Mouse (Mus musculus) MEL (cell line): ENCODE results near the gene Olfr1369-ps1. TPM values are rescaled to one million over a fixed set of nuclear protein-coding genes. Genes with fewer than 3 reads are reported as not detected.
"Not testable (repeated sequence)": the region's sequence is repeated elsewhere in the genome, so short reads cannot be mapped to it uniquely, and the experiment has no call there.

Experiments
- DNase-seq: peaks from one replicate; pipeline ENCODE4 v3.0.0; 2011; ENCODE audit warnings: low read depth, low spot score
- H3K27ac ChIP-seq: 2 replicates; pipeline ENCODE4 v1.5.1; 2012; ENCODE audit warnings: low read depth, mild to moderate bottlenecking, control low read depth, low read length, moderate library complexity; ENCODE audit not compliant: control insufficient read depth
- H3K27me3 ChIP-seq, 2 experiments: fragments of 150-350 bp in 1 of 2; sonication (generic) in 1 of 2; 2 replicates each; pipeline ENCODE4 v1.6.1; 2012; ENCODE audit warnings: low read length in 2 of 2, mild to moderate bottlenecking in 2 of 2, improper control_type of control experiment in 1 of 2, moderate library complexity in 1 of 2; ENCODE audit not compliant: insufficient read depth in 2 of 2, control insufficient read depth in 1 of 2
- H3K36me3 ChIP-seq, 2 experiments: 2 replicates each; pipeline ENCODE4 v1.6.1; 2012 to 2014; ENCODE audit warnings: low read length in 2 of 2, improper control_type of control experiment in 1 of 2, inconsistent platforms in 1 of 2, mild to moderate bottlenecking in 1 of 2; ENCODE audit not compliant: insufficient read depth in 2 of 2, control insufficient read depth in 1 of 2
- H3K4me1 ChIP-seq, 2 experiments: fragments of 150-350 bp in 1 of 2; sonication (generic) in 1 of 2; 2 replicates each; pipeline ENCODE4 v1.6.1; 2012; ENCODE audit warnings: low read length in 2 of 2, improper control_type of control experiment in 1 of 2, mild to moderate bottlenecking in 1 of 2; ENCODE audit not compliant: insufficient read depth in 2 of 2, control insufficient read depth in 1 of 2
- H3K4me3 ChIP-seq, 2 experiments: fragments of 150-350 bp in 1 of 2; sonication (generic) in 1 of 2; 2 replicates each; pipeline ENCODE4 v1.5.1; 2012; ENCODE audit warnings: low read depth in 2 of 2, low read length in 2 of 2, mild to moderate bottlenecking in 2 of 2, moderate library complexity in 2 of 2, control low read depth in 1 of 2, improper control_type of control experiment in 1 of 2; ENCODE audit not compliant: control insufficient read depth in 1 of 2, insufficient read depth in 1 of 2
- H3K79me2 ChIP-seq: 2 replicates; pipeline ENCODE4 v1.6.1; 2012; ENCODE audit warnings: mild to moderate bottlenecking, low read length, moderate library complexity; ENCODE audit not compliant: control insufficient read depth, poor library complexity, insufficient read depth
- H3K9ac ChIP-seq: 2 replicates; pipeline ENCODE4 v1.6.1; 2012; ENCODE audit warnings: low read depth, mild to moderate bottlenecking, control low read depth, low read length, moderate library complexity; ENCODE audit not compliant: control insufficient read depth, poor library complexity, severe bottlenecking
- H3K9me3 ChIP-seq: fragments of 150-350 bp; sonication (generic); replicated peaks from 2 replicates; pipeline ENCODE4 v1.6.1; 2012; ENCODE audit warnings: mild to moderate bottlenecking, low read length, improper control_type of control experiment, moderate library complexity; ENCODE audit not compliant: insufficient read depth
- BHLHE40 ChIP-seq: IDR thresholded peaks from 2 replicates; pipeline ENCODE4 v1.6.1; 2012; ENCODE audit warnings: low read depth, mild to moderate bottlenecking, inconsistent platforms, low read length, improper control_type of control experiment, borderline replicate concordance
- CHD2 ChIP-seq: IDR thresholded peaks from 2 replicates; pipeline ENCODE4 v1.6.1; 2011; ENCODE audit warnings: low read length, improper control_type of control experiment
- ELF1 ChIP-seq: IDR thresholded peaks from 2 replicates; pipeline ENCODE4 v1.6.1; 2014; ENCODE audit warnings: low read depth, mild to moderate bottlenecking, inconsistent platforms, low read length, improper control_type of control experiment, moderate library complexity
- EP300 ChIP-seq, 2 experiments: IDR thresholded peaks; 2 replicates each; pipeline ENCODE4 v1.6.1; 2011; ENCODE audit warnings: improper control_type of control experiment in 2 of 2, low read length in 2 of 2, low read depth in 1 of 2, mild to moderate bottlenecking in 1 of 2
- ETS1 ChIP-seq: IDR thresholded peaks from 2 replicates; pipeline ENCODE4 v1.6.1; 2012; ENCODE audit warnings: low read depth, mild to moderate bottlenecking, inconsistent platforms, low read length, improper control_type of control experiment, moderate library complexity
- JUND ChIP-seq: IDR thresholded peaks from 2 replicates; pipeline ENCODE4 v1.6.1; 2011; ENCODE audit warnings: low read depth, mild to moderate bottlenecking, improper control_type of control experiment, low read length
- KAT2A ChIP-seq: conservative IDR thresholded peaks from 2 replicates; pipeline ENCODE4 v1.6.1; 2012; ENCODE audit warnings: low read depth, low read length, improper control_type of control experiment, inconsistent platforms
- MAZ ChIP-seq: IDR thresholded peaks from 2 replicates; pipeline ENCODE4 v1.6.1; 2012; ENCODE audit warnings: low read depth, mild to moderate bottlenecking, inconsistent platforms, low read length, improper control_type of control experiment
- MYC ChIP-seq: IDR thresholded peaks from 2 replicates; pipeline ENCODE4 v1.6.1; 2011; ENCODE audit warnings: low read depth, mild to moderate bottlenecking, low read length, improper control_type of control experiment, moderate library complexity
- NELFE ChIP-seq: IDR thresholded peaks from 2 replicates; pipeline ENCODE4 v1.6.1; 2011; ENCODE audit warnings: low read depth, low read length, improper control_type of control experiment
- POLR2AphosphoS5 ChIP-seq: IDR thresholded peaks from 2 replicates; pipeline ENCODE4 v1.6.1; 2012; ENCODE audit warnings: low read depth, borderline replicate concordance, mild to moderate bottlenecking, inconsistent platforms, low read length, moderate library complexity, mixed read lengths
- SIN3A ChIP-seq: IDR thresholded peaks from 2 replicates; pipeline ENCODE4 v1.6.1; 2012; ENCODE audit warnings: low read length, improper control_type of control experiment, inconsistent platforms
- SMC3 ChIP-seq: IDR thresholded peaks from 2 replicates; pipeline ENCODE4 v1.6.1; 2011; ENCODE audit warnings: low read depth, low read length, improper control_type of control experiment
- TAL1 ChIP-seq: IDR thresholded peaks from 2 replicates; pipeline ENCODE4 v1.6.1; 2012; ENCODE audit warnings: mild to moderate bottlenecking, inconsistent platforms, low read length, moderate library complexity, mixed read lengths
- TCF12 ChIP-seq: IDR thresholded peaks from 2 replicates; pipeline ENCODE4 v1.6.1; 2014; ENCODE audit warnings: low read depth, mild to moderate bottlenecking, inconsistent platforms, low read length, improper control_type of control experiment, moderate library complexity
- UBTF ChIP-seq: IDR thresholded peaks from 2 replicates; pipeline ENCODE4 v1.6.1; 2012; ENCODE audit warnings: low read depth, mild to moderate bottlenecking, inconsistent platforms, low read length, improper control_type of control experiment, moderate library complexity, borderline replicate concordance; ENCODE audit not compliant: insufficient read depth
- USF2 ChIP-seq, 2 experiments: IDR thresholded peaks; 2 replicates each; pipeline ENCODE4 v1.6.1; 2011 to 2012; ENCODE audit warnings: improper control_type of control experiment in 2 of 2, low read length in 2 of 2, borderline replicate concordance in 1 of 2, inconsistent platforms in 1 of 2, low read depth in 1 of 2, mild to moderate bottlenecking in 1 of 2; ENCODE audit not compliant: insufficient read depth in 1 of 2
- ZNF384 ChIP-seq: IDR thresholded peaks from 2 replicates; pipeline ENCODE4 v1.6.1; 2012; ENCODE audit warnings: low read depth, mild to moderate bottlenecking, inconsistent platforms, low read length, improper control_type of control experiment
- polyA plus RNA-seq, 2 experiments: library from polyadenylated mRNA; stranded (reverse) in 1 of 2; unstranded in 1 of 2; fragments of >175 nt in 1 of 2; fragments of >200 nt in 1 of 2; gene quantifications; 2 replicates each; pipeline versions ENCODE4 v1.2.1 to v1.2.4; 2012; ENCODE audit warnings: low replicate concordance in 2 of 2, low read depth in 1 of 2; ENCODE audit not compliant: insufficient read length in 2 of 2, insufficient read depth in 1 of 2, missing spikeins in 1 of 2
- total RNA-seq: library from RNA; depleted of rRNA; stranded (reverse); fragments of 300-350 nt; gene quantifications from 2 replicates; pipeline ENCODE4 v1.2.3, GENCODE M21; 2012; rRNA removed

Olfr1369-ps1 gene
- total RNA-seq (not detected in 2 replicates), polyA plus RNA-seq (under 1 TPM in 1 of 2 experiments, not detected in 1; 0.74 TPM)

- H3K9ac ChIP-seq, H3K9me3 ChIP-seq, H3K27me3 ChIP-seq, H3K79me2 ChIP-seq, DNase-seq, H3K36me3 ChIP-seq, H3K27ac ChIP-seq, H3K4me3 ChIP-seq, H3K4me1 ChIP-seq: not testable (repeated sequence)
These were observed at the start of gene Olfr1369-ps1 for GRCm38 (mm10) chr13:21111183-21111582. Gene Olfr1369-ps1 (plus strand): TSS chr13:21111483.

GRCm38 (mm10) chr13:21066021-21066420 lies 45.3 kb upstream of the Olfr1369-ps1 start:
- TF ChIP-seq CHD2 = no peak
- no peak for TF ChIP-seq ELF1
- TF ChIP-seq TAL1 = no peak
- TF ChIP-seq, all 39 proteins: peak for 0
- Histone ChIP-seq H3K27me3 (no peaks in the 10 kb centered on the region), H3K36me3 (no peaks in the 10 kb centered on the region), H3K27ac (no peak overlapping the region), H3K9me3 (no peaks in the 10 kb centered on the region), H3K9ac (no peak overlapping the region), H3K4me1 (no peaks in the 10 kb centered on the region), H3K79me2 (no peaks in the 10 kb centered on the region), H3K4me3 (no peak overlapping the region)
- no peak for DNase-seq

GRCm38 (mm10) chr13:21074847-21075246 lies 36.4 kb upstream of the Olfr1369-ps1 start, which contains the start of gene Olfr1370:
Gene Olfr1370 (minus strand): TSS chr13:21074947.
- no peaks in the 10 kb centered on the region for H3K36me3 ChIP-seq
- H3K9ac ChIP-seq = no peak within 1 kb of the TSS
- no peaks in the 10 kb centered on the region; a peak in 1 of 4 replicates for H3K27me3 ChIP-seq
- H3K4me1 ChIP-seq = no peaks in the 10 kb centered on the region
- H3K9me3 ChIP-seq = no peaks in the 10 kb centered on the region
- DNase-seq = no peak
- no peaks in the 10 kb centered on the region for H3K79me2 ChIP-seq
- TF ChIP-seq ETS1 (no peak), CHD2 (no peak), NELFE (no peak), BHLHE40 (no peak), SIN3A (no peak), UBTF (no peak), EP300 (IDR thresholded peaks at IDR 0.05; ENCODE audit: low read depth in 1 of 2, low read length in 2 of 2) (no peak), TCF12 (no peak), MYC (no peak), SMC3 (no peak), ZNF384 (no peak), MAZ (no peak), KAT2A (no peak), JUND (no peak), USF2 (IDR thresholded peaks at IDR 0.05; ENCODE audit: borderline replicate concordance in 1 of 2, insufficient read depth in 1 of 2, low read depth in 1 of 2, low read length in 2 of 2) (no peak), POLR2AphosphoS5 (no peak)
- no peak within 1 kb of the TSS for H3K4me3 ChIP-seq
- no peak within 1 kb of the TSS for H3K27ac ChIP-seq
